Mouse (Mus musculus): Measurements from ENCODE around the gene Efcab9.
A peak's percentile ranks its signal among the peaks of the same experiment; 100 is the strongest.

Gene Efcab9

GRCm38 (mm10) chr11:32495283-32495682, 36.6 kb downstream of the Efcab9 start:
- DNase-seq (ENCODE audit: low spot score): no peak

- DNase-seq (ENCODE audit: low spot score): peak; percentile 36
Measured at GRCm38 (mm10) chr11:32493312-32493711, 38.6 kb downstream of the Efcab9 start.

GRCm38 (mm10) chr11:32491079-32491478, 40.8 kb downstream of the Efcab9 start:
- DNase-seq (ENCODE audit: low spot score): no peak

- DNase-seq (ENCODE audit: low spot score): no peak
Measured at GRCm38 (mm10) chr11:32488808-32489670, 42.8 kb downstream of the Efcab9 start.

GRCm38 (mm10) chr11:32488344-32488743, 43.5 kb downstream of the Efcab9 start:
- DNase-seq (ENCODE audit: low spot score): peak; percentile 36

GRCm38 (mm10) chr11:32487501-32487900, 44.4 kb downstream of the Efcab9 start:
- no peak for DNase-seq (ENCODE audit: low spot score)

GRCm38 (mm10) chr11:32486621-32487020, 45.3 kb downstream of the Efcab9 start:
- no peak for DNase-seq (ENCODE audit: low spot score)

- no peak for DNase-seq (ENCODE audit: low spot score)
Measured at GRCm38 (mm10) chr11:32485290-32485689, 46.6 kb downstream of the Efcab9 start.

- DNase-seq (ENCODE audit: low spot score): no peak
Measured at GRCm38 (mm10) chr11:32481525-32481924, 50.4 kb downstream of the Efcab9 start.

- no peak for DNase-seq (ENCODE audit: low spot score)
Measured at GRCm38 (mm10) chr11:32475487-32476236, 56.2 kb downstream of the Efcab9 start.

- DNase-seq (ENCODE audit: low spot score): no peak
Measured at GRCm38 (mm10) chr11:32474725-32475124, 57.2 kb downstream of the Efcab9 start.

Measured in lung, postnatal 25 days (tissue).